Mouse (Mus musculus) fibroblast of lung, adult 2 months (primary cell): ENCODE results near the gene Cdk5rap3.

Source experiments
- DNase-seq: peaks from one replicate; pipeline ENCODE4 v3.0.0-alpha.2; 2011; ENCODE audit warnings: low read depth

The Cdk5rap3 gene

DNA sequence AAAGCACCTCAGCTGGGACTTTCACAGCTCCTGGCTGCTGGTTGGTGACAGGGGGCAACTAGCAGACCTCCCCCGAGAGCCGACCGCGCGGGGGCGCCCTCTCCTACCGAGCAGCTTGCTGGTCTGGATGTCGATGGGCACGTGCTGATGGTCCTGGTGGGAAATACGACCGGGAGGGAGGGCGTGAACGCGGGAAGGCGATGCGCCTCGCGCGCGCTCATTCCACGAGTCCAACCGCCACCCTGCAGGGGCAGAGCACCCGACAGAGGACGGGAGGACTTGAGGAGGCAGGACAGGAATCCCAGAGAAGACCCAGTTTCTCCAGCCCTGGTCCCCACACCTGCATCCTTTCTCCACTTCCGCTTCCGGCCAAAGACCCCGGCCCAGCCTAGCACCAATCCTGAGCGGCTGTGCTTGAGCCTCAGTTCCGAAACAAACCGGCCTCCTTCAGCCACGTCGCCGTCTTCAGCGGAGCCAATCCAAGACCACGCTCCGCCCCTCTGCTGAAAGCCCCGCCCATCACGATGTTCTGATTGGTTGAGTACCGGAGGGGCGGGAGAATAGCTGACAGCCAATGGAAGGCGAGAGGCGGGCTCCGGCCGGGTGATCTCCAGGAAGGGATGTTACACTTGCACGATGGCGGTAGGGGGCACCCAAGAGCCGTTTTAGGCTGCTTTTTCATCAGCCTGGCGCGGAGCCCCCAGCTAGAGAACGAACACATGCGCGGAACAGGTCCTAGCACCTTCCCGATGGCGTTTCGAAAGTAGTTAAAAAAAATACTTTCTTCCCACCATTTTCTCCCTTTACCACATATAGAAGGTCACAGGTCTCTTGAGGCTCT lies at the start of gene Cdk5rap3:
TSS of gene Cdk5rap3 (minus strand) at position 453 of the 841 bp plus-strand sequence.
- DNase-seq, result peak; percentile 95

DNA sequence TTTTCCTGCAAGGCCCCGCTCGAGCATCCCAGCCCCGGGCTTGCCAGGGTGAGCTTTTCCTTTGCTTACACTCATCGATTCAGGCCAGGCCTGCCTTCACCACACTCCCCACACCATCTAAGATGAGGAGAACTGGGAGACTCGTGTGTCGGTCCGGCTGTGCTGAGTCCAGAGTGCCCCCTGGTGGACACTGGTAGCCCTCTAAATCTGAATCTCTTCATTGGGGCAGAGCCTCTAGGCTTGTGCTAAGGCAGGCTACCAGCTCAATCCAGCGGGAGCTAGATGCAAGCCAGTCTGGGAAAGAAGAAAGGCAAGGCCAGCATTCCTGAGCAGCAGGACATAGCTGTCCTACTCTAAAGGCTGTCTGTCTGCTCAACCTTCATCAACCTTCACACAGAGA lies 47.3 kb upstream of the Cdk5rap3 start:
- no peak for DNase-seq

DNA sequence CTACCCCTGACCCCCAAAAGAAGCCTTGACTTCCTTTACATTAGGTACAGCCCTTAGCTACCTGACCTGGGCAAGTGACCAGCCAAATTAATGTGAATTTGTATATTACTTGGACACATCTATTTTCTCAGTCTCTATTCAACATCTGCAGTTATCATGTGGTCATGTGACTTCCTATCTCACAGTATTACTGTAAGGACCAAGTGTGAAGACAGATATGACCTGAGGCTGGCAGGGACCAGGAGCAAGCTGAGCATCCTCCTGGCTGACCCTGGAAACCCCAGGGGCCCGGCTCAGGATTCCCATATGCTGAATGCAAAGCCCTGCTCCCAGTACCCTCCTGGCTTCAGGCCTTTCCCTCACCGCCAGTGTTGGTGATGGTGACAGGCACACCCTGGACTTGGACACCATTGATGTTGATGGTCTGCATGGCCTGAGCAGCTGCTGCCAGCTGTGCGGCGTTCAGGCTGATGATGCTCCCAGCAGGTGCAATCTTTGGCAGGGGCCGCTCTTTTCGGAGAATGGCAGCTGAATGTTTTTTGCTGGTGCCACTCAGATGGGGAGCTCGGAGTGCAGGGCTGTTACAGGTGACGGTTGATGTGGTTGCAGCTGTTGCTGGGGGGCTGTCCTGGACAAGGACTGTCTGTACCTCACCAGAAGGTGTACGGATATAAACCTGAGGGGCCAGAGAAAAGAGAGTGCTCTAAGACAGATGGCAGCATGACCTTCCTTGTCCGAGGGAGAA lies 40.9 kb upstream of the Cdk5rap3 start:
- no peak for DNase-seq

DNA sequence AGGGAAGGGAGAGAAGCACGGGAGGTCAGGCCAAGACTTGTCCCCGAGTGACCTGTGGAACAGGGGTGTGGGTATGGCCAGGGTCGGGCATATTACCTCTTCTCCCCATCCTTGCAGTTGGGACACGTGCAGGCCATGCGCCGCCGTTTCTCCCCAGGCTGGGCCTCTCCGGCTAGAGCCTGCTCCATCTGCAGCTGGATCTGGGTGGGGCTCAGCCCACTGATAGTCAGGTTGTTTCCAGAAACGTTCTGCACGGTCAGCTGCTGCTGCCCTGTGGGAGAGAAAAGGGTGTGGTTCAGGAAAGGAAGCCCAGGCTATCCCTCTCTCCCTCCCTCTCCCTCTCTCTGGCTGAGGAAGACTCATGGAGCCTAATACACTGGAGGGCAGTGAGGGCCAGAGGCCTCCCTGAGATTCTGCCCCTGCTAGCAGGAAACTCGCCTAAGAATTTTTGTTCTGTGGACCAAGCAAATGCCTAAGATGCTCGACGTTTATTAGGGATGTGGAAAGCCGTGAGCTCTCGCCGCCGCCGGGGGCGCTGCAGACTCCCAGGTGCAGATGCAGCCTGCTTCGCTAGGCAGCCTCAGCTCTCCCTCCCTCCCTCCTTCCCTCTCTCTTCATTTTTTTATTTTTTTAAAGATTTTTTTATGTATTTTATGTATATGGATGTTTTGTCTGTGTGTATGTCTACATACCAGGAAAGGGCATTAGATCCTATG lies 39.9 kb upstream of the Cdk5rap3 start:
- no peak for DNase-seq

DNA sequence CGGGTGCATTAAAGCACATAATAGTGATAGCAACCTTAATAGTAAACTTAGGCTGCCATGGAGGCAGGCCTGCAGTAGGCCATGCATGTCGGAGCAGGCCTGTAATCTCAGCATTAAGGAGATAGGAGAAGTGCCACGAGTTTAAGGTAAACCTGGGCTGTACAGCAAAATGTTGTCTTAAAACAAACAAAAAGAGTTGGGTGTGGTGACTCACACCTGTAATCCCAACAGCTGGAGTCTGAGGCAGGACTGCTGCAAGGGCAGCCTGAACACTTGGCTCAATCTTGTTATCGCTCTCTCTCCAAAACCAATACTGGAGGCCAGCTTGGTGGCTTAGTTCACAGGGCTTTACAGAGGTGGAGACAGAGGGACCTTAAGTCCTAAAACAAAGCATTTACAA lies 38.8 kb upstream of the Cdk5rap3 start:
- DNase-seq, result no peak

DNA sequence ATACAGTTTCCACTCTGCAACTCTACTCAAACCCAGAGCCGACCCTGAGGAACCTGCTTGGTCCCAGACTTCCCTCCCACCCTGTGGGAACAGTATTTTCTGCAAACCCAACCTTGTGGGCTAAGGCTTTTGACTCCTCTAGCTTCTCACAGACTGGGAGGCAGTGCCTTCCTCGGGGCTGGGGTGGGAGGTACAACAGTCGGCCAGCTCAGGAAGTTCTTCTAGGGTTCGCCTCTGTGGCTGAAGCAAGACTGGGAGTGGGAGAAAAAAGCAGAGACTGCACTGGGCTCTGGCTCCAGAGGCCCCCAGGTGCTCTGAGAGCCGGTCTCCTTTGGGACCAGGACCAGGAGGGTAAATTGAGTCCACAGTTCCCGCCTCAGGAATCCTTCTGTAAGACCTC lies 36.6 kb upstream of the Cdk5rap3 start:
- no peak for DNase-seq

DNA sequence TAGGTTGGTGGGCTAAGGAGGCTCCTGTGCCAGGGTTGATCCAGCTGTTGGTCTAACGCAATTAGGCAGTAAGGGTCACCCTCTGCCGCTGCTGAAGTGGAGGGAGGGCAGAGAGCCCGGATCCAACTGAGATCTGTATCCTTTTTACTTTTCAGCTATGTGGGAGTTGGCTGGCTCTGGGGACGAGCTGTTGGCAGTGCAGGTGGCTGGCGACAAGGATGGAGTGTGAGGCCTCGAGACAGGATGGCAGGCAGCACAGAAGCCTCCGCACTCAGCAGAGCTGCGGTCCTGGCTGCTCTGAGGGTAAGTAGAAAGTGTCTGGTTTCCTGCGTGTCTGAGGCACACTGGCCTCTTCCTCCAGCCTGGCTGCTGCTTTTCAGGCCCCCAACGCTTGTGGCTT lies 36.1 kb upstream of the Cdk5rap3 start:
- no peak for DNase-seq

DNA sequence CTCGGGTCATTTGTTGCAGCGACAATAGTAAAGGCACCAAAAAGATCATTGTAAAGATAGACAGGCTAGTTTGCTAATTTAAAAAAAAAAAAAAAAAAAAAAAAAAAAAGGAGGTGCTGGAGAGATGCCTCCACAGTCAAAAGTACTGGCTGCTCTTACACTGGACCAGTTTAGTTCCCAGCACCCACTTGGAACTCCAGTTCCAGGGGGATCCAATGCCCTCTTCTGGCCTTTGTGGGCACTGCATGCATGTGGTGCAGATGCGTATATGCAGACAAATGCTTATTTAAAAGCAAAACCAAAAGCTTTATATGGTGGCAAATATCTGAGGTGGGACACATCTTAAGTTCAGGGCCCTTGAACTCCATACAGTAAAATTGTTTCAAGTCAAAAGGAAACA lies 34.5 kb upstream of the Cdk5rap3 start:
- DNase-seq, result no peak

DNA sequence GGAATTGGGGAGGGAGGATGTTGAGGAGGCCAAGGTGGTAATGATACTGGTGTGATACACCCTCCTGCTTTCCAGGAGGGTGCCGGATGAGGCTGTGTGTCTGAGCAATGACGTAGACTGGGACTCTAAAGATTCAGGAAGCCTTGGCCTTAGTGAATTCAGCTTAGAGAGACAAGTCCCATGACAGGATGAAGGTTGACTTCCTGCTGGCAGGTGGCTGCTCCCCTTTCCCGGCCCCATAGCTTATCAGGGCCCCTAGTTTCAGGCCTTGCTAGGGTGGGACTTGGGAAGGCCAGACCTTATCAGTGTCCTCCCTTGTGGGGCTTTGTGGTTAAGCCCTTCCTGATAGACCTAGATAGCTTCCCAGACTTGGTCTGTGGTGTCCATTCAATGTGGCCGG lies 31.6 kb upstream of the Cdk5rap3 start:
- no peak for DNase-seq

DNA sequence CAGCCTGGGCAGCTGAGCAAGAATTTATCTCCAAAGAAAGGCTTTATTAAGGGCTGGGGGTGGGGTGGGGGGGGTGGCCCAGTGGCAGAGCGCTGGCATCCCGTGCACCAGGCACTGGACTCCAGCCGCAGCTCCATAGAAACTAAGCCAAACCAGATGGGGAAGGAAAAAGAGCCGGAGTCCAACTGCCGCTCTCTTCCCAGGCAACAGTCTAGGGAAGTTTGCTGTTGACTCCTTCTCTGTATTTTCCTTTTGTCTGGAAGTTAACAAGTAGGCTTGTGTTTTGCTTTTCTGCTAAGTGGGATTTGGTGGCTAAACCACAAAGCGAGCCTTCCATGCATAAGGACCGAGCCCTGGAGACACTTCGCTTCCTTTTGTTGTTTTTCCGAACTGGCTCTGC lies 30.2 kb upstream of the Cdk5rap3 start:
- DNase-seq, result peak; percentile 41

DNA sequence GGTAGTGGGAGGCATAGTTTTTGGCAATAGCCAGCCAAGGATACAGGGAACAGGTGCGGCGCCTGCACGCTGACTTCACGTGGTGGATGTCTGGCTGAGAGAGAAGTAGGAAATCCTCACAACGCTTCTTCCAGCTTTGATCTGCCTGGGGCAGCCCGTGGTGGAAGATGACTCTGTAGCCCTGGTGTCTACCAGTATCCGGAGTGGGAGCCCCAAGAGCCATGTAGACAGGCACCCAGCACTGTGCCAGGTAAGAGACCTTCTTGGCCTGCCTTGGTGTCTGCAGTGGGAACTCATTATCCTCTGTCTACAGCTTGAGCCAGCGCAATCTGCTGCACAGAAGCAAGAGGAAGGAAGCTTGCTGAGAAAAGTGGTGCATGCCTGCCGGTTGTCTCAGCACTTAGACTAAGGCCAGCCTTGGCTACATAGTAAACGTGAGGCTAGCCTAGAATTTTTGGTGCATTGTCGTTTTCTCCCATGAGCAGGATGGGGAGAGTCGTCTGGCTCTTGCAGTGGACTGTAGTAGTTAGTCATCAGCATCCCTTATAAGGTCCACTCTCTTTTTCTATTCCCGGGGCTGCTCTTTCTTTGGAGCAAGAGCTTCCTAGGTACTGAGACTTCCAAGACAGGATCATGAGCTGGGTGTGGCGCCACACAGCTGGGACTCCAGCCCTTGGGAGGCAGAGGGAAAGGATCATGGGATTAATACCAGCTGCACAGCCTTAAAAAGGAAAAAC lies 28.7 kb upstream of the Cdk5rap3 start:
- no peak for DNase-seq

DNA sequence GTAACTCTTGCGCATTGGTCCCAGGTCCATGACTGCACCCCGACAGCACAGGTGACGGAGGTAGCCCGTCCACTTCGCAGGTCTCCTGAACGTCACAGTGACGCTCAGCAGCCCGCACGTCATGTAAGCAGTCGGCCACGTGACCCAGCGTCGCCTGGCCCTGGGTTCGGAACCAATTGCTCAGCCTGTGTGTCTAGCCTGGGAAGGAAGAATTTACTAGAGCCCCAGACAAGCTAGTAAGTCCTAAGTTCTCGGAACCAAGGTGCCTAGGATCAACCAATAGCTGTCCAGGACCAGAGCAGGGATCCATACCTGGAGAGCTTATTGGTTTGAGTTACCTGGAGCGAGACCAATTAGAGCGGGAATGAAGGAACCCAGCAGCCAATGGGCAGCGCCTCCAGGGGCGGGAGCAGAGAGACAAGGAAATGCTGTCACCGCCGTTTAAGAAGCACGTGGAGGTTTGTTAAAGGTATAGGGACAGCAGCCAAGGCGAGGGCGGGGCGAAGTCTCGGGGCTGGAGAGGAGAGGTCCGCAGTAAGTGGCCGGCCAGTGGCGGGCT lies 27.5 kb upstream of the Cdk5rap3 start, which contains the start of gene Pnpo:
TSS of gene Pnpo (minus strand) at position 241 of the 559 bp plus-strand sequence.
- peak; percentile 90 for DNase-seq

DNA sequence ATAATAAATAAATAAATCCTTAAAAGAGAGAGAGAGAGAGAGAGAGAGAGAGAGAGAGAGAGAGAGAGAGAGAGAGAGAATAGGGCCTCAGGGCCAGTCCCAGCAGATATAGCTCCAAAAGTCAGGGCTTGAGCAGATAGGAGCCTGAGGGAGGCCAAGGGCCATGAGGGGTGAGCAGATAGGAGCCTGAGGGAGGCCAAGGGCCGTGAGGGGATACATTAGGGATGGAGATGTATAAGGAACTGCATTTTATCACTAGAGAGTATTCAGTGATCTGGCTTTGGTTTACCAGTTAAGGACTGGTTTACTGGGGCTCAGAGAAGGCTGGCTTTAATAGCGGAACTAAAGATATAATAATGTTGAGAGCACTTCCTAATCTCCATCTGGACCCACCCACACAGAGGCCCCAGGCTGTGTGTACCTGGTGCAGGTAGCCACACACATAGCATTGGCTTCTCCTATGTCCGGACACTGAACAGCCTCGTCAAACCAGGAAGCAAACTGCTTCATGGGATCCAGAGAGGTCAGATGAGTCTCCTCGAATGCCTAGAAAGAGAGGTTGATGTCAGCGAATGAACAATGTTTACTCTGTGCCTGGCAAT lies 25.8 kb upstream of the Cdk5rap3 start:
- no peak for DNase-seq

DNA sequence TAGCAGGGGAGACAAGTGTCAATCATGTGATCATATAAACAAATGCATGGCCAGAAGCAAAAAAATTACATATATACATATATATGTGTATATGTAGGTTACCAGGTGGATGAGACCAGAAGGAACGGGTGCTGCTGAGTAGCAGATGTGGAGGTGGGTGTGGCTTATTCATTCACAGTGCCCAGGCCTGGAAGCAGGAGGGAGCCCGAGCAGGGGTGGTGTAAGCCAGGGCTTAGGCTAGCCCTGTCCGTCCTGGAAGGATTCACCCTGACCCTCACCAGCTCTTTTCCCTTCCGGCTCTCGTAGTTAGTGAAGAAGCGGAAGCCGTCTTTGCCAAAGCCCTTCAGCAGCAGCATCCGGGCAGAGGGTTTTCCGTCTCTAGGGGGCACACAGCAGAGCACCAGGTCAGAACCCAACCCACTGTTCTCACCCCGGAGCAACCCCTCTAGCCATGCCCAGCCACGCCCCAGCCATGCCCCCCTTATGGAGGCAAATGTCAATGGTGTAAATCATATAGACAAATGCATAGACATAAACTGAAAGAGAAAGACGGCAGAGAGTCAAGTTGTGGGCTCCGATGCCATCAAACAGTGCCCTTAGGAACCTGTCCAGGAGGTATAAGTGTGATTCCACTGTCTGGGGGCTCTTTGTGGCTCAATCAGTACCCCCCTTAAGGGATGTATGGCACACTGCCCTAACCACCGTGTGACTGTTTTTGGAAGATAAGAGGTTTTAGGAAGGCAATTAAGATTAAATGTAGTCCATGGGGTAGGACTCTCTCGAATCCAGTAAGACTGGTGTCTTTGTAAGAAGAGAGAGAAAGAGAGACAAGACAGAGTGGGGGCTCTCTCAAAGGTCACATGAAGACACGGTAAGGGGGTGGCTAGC lies 24.5 kb upstream of the Cdk5rap3 start:
- no peak for DNase-seq

DNA sequence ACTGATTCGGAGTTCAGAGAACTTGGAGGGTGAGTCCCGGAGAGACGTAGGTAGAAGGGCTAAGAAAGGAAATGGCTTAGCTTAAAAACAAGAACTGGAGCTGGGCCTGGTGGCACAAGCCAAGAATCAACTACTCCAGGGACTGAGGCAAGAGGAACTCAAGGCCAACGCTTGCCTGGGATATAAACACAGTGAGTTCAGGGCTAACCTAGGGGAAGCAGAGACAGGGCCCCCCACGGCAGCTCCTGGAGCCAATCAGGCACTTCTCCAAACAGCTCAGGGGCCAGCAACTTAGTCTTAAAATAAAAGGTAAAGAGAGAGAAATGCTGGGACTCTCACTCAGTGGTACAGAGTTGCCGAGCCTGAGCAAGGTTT lies 22.1 kb upstream of the Cdk5rap3 start:
- DNase-seq, result no peak

DNA sequence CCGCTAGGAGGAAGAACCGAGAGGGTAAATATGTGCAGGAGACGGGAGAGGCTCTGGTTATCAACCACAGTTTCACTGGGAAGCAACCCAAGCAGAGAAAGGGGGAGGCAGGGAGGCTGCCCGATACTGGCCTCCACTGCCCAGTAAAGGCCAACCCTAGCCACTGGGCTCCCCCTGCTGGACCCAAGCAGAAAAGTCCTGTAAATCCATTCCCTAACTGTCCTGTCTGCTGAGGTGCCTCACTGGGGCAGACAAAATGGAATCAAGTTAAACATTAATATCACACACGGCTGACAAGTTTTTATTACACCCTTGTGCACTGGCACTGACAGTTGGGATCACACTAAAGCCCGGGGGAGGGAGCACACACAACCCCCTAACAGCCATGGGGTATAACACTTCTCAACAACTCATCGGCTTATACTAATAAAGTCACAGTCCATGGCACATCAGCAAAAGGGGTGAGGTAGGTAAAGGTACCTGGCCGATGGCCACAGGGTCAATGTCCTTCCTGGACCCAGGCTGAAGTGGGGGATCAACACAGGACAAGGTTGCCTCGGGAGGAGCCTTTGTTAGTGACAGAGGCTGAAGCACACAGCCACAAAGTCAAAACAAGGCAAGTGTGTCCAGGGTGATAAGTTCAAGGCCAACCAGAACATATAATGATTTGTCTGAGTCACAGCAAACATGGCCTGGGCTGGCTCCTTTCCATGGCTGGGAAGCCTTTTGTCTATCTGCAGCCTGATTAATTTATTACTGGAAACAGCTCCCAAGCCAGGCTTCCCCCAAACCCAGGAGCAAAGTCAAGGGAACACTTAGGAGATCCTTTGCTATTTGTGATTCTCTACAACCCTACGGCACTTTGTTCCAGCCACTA lies 21.5 kb upstream of the Cdk5rap3 start:
- peak; percentile 74 for DNase-seq

DNA sequence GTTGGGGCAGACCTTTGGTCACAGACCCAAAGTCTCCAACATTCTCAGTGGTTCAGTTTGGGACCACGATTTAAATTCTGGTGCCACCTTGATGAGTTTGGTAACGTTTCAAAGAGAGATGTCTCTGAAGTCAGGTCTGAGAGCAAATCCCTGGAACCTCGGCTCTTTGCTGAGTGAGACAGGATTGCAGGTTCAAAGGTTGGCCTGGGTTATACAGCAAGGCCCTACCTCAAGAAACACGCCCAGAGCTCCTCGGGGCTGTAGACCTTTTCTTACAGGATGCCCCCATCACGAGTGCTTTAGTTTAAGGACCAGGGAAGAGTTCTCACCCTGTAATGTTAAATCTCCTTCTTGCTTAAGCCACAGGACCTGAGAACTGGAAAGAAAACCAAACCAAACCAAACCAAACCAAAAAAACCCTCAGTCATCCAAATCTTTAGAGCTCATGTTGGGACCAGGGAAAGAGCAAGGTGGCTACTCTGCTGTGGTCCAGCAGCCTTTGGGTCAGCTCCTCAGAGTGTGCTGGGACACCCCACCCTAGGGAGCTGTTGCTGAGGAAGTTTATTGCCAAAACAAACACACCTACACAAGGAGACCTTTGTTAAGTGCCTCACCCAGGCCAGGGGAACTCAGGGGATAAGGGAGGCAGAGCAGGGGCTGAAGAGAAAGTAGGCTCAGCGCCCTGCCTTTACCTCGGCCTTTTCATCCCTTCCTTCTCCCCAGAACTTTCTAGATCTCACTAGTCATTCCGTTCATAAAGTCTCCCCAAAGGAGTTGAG lies 19.8 kb upstream of the Cdk5rap3 start:
- no peak for DNase-seq

DNA sequence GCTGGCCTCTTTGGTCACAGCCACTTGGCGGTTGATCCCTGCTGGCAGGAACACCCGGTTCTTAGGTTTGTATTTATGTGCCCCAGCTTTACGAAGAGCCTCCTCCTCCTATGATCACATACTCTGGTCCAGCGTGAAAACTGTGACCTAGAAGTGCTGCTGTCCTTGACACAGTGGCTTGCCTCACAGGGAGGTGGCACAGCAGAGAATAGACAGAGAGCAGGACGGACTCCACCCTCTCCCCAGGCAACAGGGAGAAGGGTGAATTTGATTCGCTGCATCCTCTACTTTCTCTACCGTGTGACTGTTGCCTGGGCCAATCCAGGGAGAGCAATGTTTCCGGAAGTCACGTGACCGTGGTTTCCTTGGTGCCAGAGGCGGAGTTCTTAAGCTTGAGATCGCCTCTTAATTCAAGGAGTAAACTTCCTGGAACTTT lies 18.6 kb upstream of the Cdk5rap3 start:
- DNase-seq, result no peak
